Mouse (Mus musculus) ES-E14 (cell line): Measurements from ENCODE around the gene Dmrt1. TPM values are rescaled to one million over a fixed set of nuclear protein-coding genes. Genes with fewer than 3 reads are reported as not detected.

Source experiments
- DNase-seq: peaks from one replicate; pipeline ENCODE4 v3.0.0-alpha.2; 2013; ENCODE audit warnings: low read depth, low spot score
- H3K27ac ChIP-seq: 2 replicates; pipeline ENCODE4 v1.5.1; 2012; ENCODE audit warnings: low read depth, mild to moderate bottlenecking, low read length, moderate library complexity, mixed read lengths; ENCODE audit not compliant: poor library complexity, insufficient read depth, severe bottlenecking
- H3K36me3 ChIP-seq: 2 replicates; pipeline ENCODE4 v1.6.1; 2012; ENCODE audit warnings: mild to moderate bottlenecking, low read length, moderate library complexity, mixed read lengths; ENCODE audit not compliant: control insufficient read depth, poor library complexity, insufficient read depth, severe bottlenecking
- H3K4me1 ChIP-seq, 2 experiments: fragments of 150-350 bp in 1 of 2; sonication (generic) in 1 of 2; 2 replicates each; pipeline ENCODE4 v1.6.1; 2012; ENCODE audit warnings: low read length in 2 of 2, mild to moderate bottlenecking in 1 of 2, mixed read lengths in 1 of 2; ENCODE audit not compliant: control insufficient read depth in 2 of 2, insufficient read depth in 2 of 2, poor library complexity in 1 of 2
- H3K4me3 ChIP-seq, 2 experiments: fragments of 150-350 bp in 1 of 2; sonication (generic) in 1 of 2; 2 replicates each; pipeline ENCODE4 v1.5.1; 2012; ENCODE audit warnings: low read length in 2 of 2, low read depth in 1 of 2, mild to moderate bottlenecking in 1 of 2, mixed read lengths in 1 of 2; ENCODE audit not compliant: insufficient read depth in 1 of 2, poor library complexity in 1 of 2, severe bottlenecking in 1 of 2
- H3K9ac ChIP-seq: 2 replicates; pipeline ENCODE4 v1.6.1; 2012; ENCODE audit warnings: low read depth, mild to moderate bottlenecking, low read length, mixed read lengths; ENCODE audit not compliant: poor library complexity, insufficient read depth, severe bottlenecking
- H3K9me3 ChIP-seq: fragments of 150-350 bp; sonication (generic); 2 replicates; pipeline ENCODE4 v1.6.1; 2012; ENCODE audit warnings: low read depth, mild to moderate bottlenecking, low read length; ENCODE audit not compliant: control insufficient read depth, insufficient read depth
- CHD2 ChIP-seq: IDR thresholded peaks from 2 replicates; pipeline ENCODE4 v1.6.1; 2014; ENCODE audit warnings: mild to moderate bottlenecking, low read depth, low read length, inconsistent platforms
- HCFC1 ChIP-seq: IDR thresholded peaks from 2 replicates; pipeline ENCODE4 v1.6.1; 2012; ENCODE audit warnings: low read length, inconsistent platforms, borderline replicate concordance; ENCODE audit not compliant: insufficient read depth
- MAFK ChIP-seq: IDR thresholded peaks from 2 replicates; pipeline ENCODE4 v1.6.1; 2014; ENCODE audit warnings: mild to moderate bottlenecking, low read depth, low read length, inconsistent platforms; ENCODE audit not compliant: insufficient read depth
- ZC3H11A ChIP-seq: IDR thresholded peaks from 2 replicates; pipeline ENCODE4 v1.6.1; 2012; ENCODE audit warnings: low read depth, mild to moderate bottlenecking, inconsistent platforms, low read length, borderline replicate concordance
- ZNF384 ChIP-seq: IDR thresholded peaks from 2 replicates; pipeline ENCODE4 v1.6.1; 2012; ENCODE audit warnings: low read depth, low read length, inconsistent platforms
- in situ Hi-C, 2 experiments: fragments of 600-800 bp; cut with MboI; formaldehyde crosslinking; loops; one replicate each; pipeline ENCODE4 v1.15.1; 2025; ENCODE audit warnings: low sequenced_read_pairs in 2 of 2, inconsistent platforms in 1 of 2; ENCODE audit not compliant: unreplicated experiment in 2 of 2
- total RNA-seq: library from RNA; depleted of rRNA; stranded (reverse); fragments of 300-350 nt; gene quantifications from 2 replicates; pipeline ENCODE4 v1.2.3, GENCODE M21; 2012

Gene Dmrt1
- total RNA-seq, 1 experiment, result 12.3 TPM

- Histone ChIP-seq H3K36me3 (no peaks in the 10 kb centered on the region; the same call in 1 of the 2 replicates), H3K9ac (no peak overlapping the region), H3K27ac (peak overlapping the region; percentile 47), H3K4me3 (peak overlapping the region in 1 of 2 experiments; percentile 11; a peak in 1 of 4 replicates), H3K9me3 (no peaks in the 10 kb centered on the region), H3K4me1 (peaks cover 2 to 9% of the 10 kb centered on the region in 2 experiments; a peak in 2 of 4 replicates)
- TF ChIP-seq ZNF384 (no peak; the same call in 1 of the 2 replicates), MAFK (no peak), HCFC1 (no peak), CHD2 (no peak), ZC3H11A (no peak)
- no peak for DNase-seq
- in situ Hi-C loops, result loop anchor here in 1 of 2 experiments (10.0 kb wide), 1 partner anchor 146 kb away; no protein-coding TSS in a partner anchor
Measured at GRCm38 (mm10) chr19:25479152-25479669, 26.2 kb upstream of the Dmrt1 start.

DNA sequence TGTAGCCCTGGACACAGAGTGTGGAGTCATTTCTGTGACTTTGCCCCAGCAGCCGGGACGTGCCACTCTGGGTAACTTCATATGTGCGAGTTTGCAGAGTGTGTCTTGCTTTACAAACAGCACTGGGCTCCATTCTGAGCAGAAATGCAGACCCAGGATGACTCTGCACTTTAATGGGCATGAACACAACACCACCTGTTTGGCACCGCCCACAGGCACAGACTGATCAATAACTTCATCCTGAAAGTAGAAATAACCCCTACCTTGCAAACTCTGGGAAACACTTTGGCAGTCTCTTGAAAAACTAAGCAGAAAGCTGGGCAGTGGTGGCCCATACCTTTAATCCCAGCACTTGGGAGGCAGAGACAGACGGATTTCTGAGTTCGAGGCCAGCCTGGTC lies 24.6 kb upstream of the Dmrt1 start:
- no peak for TF ChIP-seq CHD2
- TF ChIP-seq MAFK, result peak; percentile 90
- TF ChIP-seq HCFC1, result no peak
- no peak for TF ChIP-seq ZNF384
- TF ChIP-seq ZC3H11A, result no peak
- peaks cover 5 to 9% of the 10 kb centered on the region in 2 experiments; a peak in 3 of 4 replicates for H3K4me1 ChIP-seq
- H3K9me3 ChIP-seq, result no peaks in the 10 kb centered on the region
- in situ Hi-C loops, result no loop called here
- peak overlapping the region; percentile 8 for H3K27ac ChIP-seq
- no peaks in the 10 kb centered on the region; the same call in 1 of the 2 replicates for H3K36me3 ChIP-seq
- H3K4me3 ChIP-seq, result no peak overlapping the region
- H3K9ac ChIP-seq, result no peak overlapping the region
- DNase-seq, result no peak

GRCm38 (mm10) chr19:25486561-25486960 lies 18.9 kb upstream of the Dmrt1 start:
- peak overlapping the region; percentile 64 for H3K9ac ChIP-seq
- H3K27ac ChIP-seq, result peak overlapping the region; percentile 95
- H3K4me1 ChIP-seq, result peaks cover 8 to 21% of the 10 kb centered on the region in 2 experiments
- no peaks in the 10 kb centered on the region; the same call in 1 of the 2 replicates for H3K36me3 ChIP-seq
- peak overlapping the region; percentile 49 to 74 for H3K4me3 ChIP-seq
- no peak for DNase-seq
- H3K9me3 ChIP-seq, result no peaks in the 10 kb centered on the region
- in situ Hi-C loops, result no loop called here
- TF ChIP-seq CHD2 (0 out of 2 replicates have a peak, but pooled peaks have one; percentile 9), MAFK (no peak), ZNF384 (no peak)

DNA sequence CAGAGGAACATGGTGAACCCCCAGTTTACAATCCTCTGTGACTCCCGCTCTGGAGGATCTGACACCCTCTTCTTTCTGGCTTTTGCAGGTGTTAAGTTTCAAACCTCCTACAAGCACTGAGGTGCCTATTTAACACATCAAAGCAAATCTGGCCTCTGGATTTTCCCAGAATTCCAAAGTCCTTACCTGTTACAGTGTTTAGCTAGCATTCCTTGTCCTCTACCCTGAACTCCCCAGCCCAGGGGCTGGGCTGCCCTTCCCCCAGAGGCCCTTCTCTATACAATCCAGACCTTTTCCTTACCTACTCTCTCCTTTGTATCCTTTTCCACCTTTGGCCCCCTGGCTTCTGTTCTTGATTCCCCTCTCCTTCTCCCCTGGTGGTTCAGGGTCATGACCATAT lies 18.1 kb upstream of the Dmrt1 start:
- peak overlapping the region; percentile 95; the same call in 1 of the 2 replicates for H3K27ac ChIP-seq

GRCm38 (mm10) chr19:25488546-25488945 lies 16.9 kb upstream of the Dmrt1 start:
- no peaks in the 10 kb centered on the region; the same call in 1 of the 2 replicates for H3K36me3 ChIP-seq
- H3K27ac ChIP-seq, result peak overlapping the region; percentile 95
- in situ Hi-C loops, result no loop called here
- DNase-seq, result peak; percentile 97
- 0 out of 2 replicates have a peak, but pooled peaks have one; percentile 48 for TF ChIP-seq CHD2
- TF ChIP-seq ZNF384, result no peak
- peaks cover 11 to 21% of the 10 kb centered on the region in 2 experiments for H3K4me1 ChIP-seq
- H3K9ac ChIP-seq, result peak overlapping the region; percentile 26; the same call in 1 of the 2 replicates
- H3K4me3 ChIP-seq, result no peak overlapping the region
- H3K9me3 ChIP-seq, result no peaks in the 10 kb centered on the region

More for the DNA sequence above, 18.1 kb upstream of the Dmrt1 start:
- peak overlapping the region; percentile 49 to 74 for H3K4me3 ChIP-seq
- in situ Hi-C loops, result no loop called here
- peak overlapping the region; percentile 64; the same call in 1 of the 2 replicates for H3K9ac ChIP-seq
- H3K36me3 ChIP-seq, result no peaks in the 10 kb centered on the region; the same call in 1 of the 2 replicates
- DNase-seq, result no peak
- TF ChIP-seq HCFC1 (no peak), ZNF384 (no peak), CHD2 (no peak), ZC3H11A (no peak)
- H3K9me3 ChIP-seq, result no peaks in the 10 kb centered on the region
- H3K4me1 ChIP-seq, result peaks cover 11 to 21% of the 10 kb centered on the region in 2 experiments
